Mouse (Mus musculus) heart, postnatal 0 days (tissue): Measurements from ENCODE around the gene Dlg2. TPM values are rescaled to one million over a fixed set of nuclear protein-coding genes. Genes with fewer than 3 reads are reported as not detected.

Experiments used
- ATAC-seq: fragments of 200-750 bp; cut with Nextera tagmentation; 2 replicates; pipeline ENCODE4 v1.8.0; 2017; ENCODE audit warnings: low read depth, moderate number of reproducible peaks, moderate library complexity; ENCODE audit not compliant: insufficient read depth
- DNase-seq: peaks from one replicate; pipeline ENCODE4 v3.0.0-alpha.2; 2016; ENCODE audit warnings: low spot score
- H3K27ac ChIP-seq: fragments of 300-500 bp; sonication (generic); 2 replicates; pipeline ENCODE4 v1.5.1; 2014; ENCODE audit warnings: low read depth, mild to moderate bottlenecking
- H3K27me3 ChIP-seq: fragments of 300-500 bp; sonication (generic); 2 replicates; pipeline ENCODE4 v1.6.1; 2014; ENCODE audit warnings: low read length, mixed read lengths; ENCODE audit not compliant: control insufficient read depth, insufficient read depth
- H3K36me3 ChIP-seq: fragments of 300-500 bp; sonication (generic); replicated peaks from 2 replicates; pipeline ENCODE4 v1.6.1; 2014; ENCODE audit warnings: low read length, mixed read lengths; ENCODE audit not compliant: control insufficient read depth, insufficient read depth
- H3K4me1 ChIP-seq: fragments of 300-500 bp; sonication (generic); 2 replicates; pipeline ENCODE4 v1.6.1; 2014; ENCODE audit warnings: antibody characterized with exemption; ENCODE audit not compliant: control insufficient read depth, insufficient read depth
- H3K4me2 ChIP-seq: fragments of 300-500 bp; sonication (generic); 2 replicates; pipeline ENCODE4 v1.6.1; 2014; ENCODE audit warnings: low read depth, mild to moderate bottlenecking, low read length, moderate library complexity
- H3K4me3 ChIP-seq: fragments of 300-500 bp; sonication (generic); 2 replicates; pipeline ENCODE4 v1.5.1; 2014; ENCODE audit warnings: low read depth, low read length
- H3K9ac ChIP-seq: fragments of 300-500 bp; sonication (generic); replicated peaks from 2 replicates; pipeline ENCODE4 v1.6.1; 2014; ENCODE audit warnings: low read depth, low read length, mixed read lengths
- H3K9me3 ChIP-seq: fragments of 300-500 bp; sonication (generic); replicated peaks from 2 replicates; pipeline ENCODE4 v1.6.1; 2016; ENCODE audit warnings: low read length; ENCODE audit not compliant: control insufficient read depth
- CTCF ChIP-seq: IDR thresholded peaks from 2 replicates; pipeline ENCODE4 v1.5.1; 2016; ENCODE audit warnings: antibody characterized with exemption, control low read depth, low read depth
- EP300 ChIP-seq: IDR thresholded peaks from 2 replicates; pipeline ENCODE4 v1.6.1; 2016; ENCODE audit warnings: antibody characterized with exemption, low read depth
- WGBS: fragments of 180-500 bp; shearing (Covaris S2); extraction: QIAGEN DNeasy Blood & Tissue Kit; methylation state at CpG from one replicate; pipeline ENCODE4 v1.1.7; 2014; 5-methylcytosine and 5-hydroxymethylcytosine counted together
- polyA plus RNA-seq: library from polyadenylated mRNA; unstranded; fragments of >200 nt; fragmentation: Nextera tagmentation; extraction: Ambion mirVana; gene quantifications from 2 replicates; pipeline ENCODE4 v1.2.1, GENCODE M21; 2015
- total RNA-seq: library from RNA; depleted of rRNA; stranded (reverse); fragments of >200 nt; gene quantifications from 2 replicates; pipeline ENCODE4 v1.2.3, GENCODE M21; 2014; ENCODE audit warnings: low replicate concordance

The Dlg2 gene
- total and polyA plus RNA-seq, 2 experiments from 2014 or later = 1.3 to 2.3 TPM

DNA sequence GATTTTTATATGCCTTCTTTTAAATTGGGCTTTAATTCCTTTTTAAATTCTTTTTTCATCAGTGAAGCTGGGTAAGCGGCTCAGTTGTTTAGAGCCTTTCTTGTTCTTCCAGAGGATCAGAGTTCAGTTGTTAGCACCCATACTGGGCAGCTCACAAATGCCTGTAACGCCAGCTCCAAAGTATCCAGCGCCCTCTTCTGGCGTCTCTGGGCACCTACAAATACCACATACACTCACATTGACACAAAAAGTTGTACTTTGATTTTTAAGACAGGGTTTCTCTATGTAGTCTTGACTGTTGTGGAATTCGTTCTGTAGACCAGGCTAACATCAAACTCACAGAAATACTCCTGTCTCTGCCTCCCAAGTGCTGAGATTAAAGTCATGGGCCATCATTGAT, 1932.0 kb downstream of the Dlg2 start:
- no peak for DNase-seq
- H3K4me3 ChIP-seq = no peak overlapping the region
- WGBS = 59% methylated on average over 5 of the region's 5 CpGs
- no peaks in the 10 kb centered on the region for H3K9me3 ChIP-seq
- no peaks in the 10 kb centered on the region for H3K27me3 ChIP-seq
- no peak for ATAC-seq
- no peaks in the 10 kb centered on the region for H3K36me3 ChIP-seq
- TF ChIP-seq CTCF (no peak), EP300 (no peak)
- no peaks in the 10 kb centered on the region for H3K4me1 ChIP-seq
- no peak overlapping the region for H3K9ac ChIP-seq
- H3K4me2 ChIP-seq = no peak overlapping the region
- no peak overlapping the region for H3K27ac ChIP-seq

DNA sequence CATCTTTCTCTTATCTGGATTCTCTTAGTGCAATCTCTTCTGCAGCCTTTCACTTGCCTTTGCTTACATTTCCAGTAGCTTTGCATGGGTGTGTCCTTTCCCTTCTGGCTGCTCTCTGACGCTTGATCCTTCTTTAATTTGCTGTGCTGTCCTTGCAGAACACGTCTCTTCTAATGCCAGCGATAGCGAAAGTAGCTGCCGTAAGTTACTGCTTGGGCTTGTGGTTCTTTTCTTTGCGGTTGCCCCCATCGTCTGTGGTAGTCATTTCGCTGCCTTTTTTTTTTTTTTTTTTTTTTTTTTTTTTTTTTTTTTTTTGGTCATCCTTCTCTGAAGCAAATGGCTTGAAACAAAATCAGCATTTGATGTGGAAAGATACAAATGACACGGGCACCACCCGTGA, 1944.0 kb downstream of the Dlg2 start:
- Histone ChIP-seq H3K36me3 (no peaks in the 10 kb centered on the region), H3K27me3 (no peaks in the 10 kb centered on the region), H3K4me1 (no peaks in the 10 kb centered on the region), H3K4me2 (no peak overlapping the region), H3K4me3 (no peak overlapping the region), H3K9me3 (no peaks in the 10 kb centered on the region), H3K27ac (no peak overlapping the region), H3K9ac (no peak overlapping the region)
- ATAC-seq = no peak
- DNase-seq = no peak
- no peak for TF ChIP-seq EP300
- no peak for TF ChIP-seq CTCF
- WGBS = 73% methylated on average over 10 of the region's 10 CpGs

DNA sequence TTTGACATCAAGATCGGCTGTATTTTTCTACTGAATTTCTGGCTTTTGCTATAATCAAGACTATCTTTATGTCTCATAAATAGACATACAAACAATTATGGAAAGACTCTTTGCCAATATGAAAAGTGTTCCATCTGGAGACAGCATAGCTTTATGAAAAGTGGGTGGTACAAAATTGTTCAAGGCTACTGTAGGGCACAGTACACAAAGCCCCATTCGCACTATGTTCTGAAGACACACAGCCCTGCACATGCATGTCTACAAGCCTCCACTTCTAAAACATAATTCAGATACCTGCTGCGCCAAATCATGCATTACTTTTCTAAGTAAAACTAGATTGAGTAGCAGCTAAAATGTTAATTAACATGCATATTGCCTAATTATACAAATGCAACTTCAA, 1946.5 kb downstream of the Dlg2 start:
- ATAC-seq (no peak), DNase-seq (no peak)
- no peaks in the 10 kb centered on the region for H3K27me3 ChIP-seq
- H3K9me3 ChIP-seq = no peaks in the 10 kb centered on the region
- no peaks in the 10 kb centered on the region for H3K36me3 ChIP-seq
- no peaks in the 10 kb centered on the region for H3K4me1 ChIP-seq
- WGBS = 85% methylated on average over 3 of the region's 3 CpGs
- H3K4me3 ChIP-seq = no peak overlapping the region
- no peak overlapping the region for H3K4me2 ChIP-seq
- no peak overlapping the region for H3K9ac ChIP-seq
- TF ChIP-seq CTCF (no peak), EP300 (no peak)
- no peak overlapping the region for H3K27ac ChIP-seq

DNA sequence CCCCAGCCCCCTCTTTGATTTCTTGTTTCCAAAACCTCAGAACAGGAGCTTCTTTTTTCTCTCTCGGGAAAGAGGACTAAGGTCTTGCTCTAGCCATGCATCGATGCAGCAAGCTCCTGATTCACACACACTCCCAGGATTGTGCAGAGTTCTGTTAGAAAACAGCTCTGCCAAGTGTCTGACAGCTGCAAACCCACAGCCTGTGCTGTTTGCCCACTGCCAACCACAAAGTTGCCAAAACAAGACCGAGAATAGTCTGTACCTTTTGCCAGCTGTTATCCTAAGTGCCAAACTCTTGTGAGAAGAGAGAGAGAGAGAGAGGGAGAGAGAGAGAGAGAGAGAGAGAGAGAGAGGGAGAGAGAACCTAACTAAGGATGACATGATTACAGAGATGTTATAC, 1948.2 kb downstream of the Dlg2 start:
- ATAC-seq (no peak), DNase-seq (no peak)
- Histone ChIP-seq H3K9ac (no peak overlapping the region), H3K36me3 (no peaks in the 10 kb centered on the region), H3K9me3 (no peaks in the 10 kb centered on the region), H3K27me3 (no peaks in the 10 kb centered on the region), H3K4me1 (no peaks in the 10 kb centered on the region), H3K27ac (no peak overlapping the region), H3K4me2 (no peak overlapping the region), H3K4me3 (no peak overlapping the region)
- no peak for TF ChIP-seq CTCF
- TF ChIP-seq EP300 = no peak
- 63% methylated on average over 3 of the region's 3 CpGs for WGBS

DNA sequence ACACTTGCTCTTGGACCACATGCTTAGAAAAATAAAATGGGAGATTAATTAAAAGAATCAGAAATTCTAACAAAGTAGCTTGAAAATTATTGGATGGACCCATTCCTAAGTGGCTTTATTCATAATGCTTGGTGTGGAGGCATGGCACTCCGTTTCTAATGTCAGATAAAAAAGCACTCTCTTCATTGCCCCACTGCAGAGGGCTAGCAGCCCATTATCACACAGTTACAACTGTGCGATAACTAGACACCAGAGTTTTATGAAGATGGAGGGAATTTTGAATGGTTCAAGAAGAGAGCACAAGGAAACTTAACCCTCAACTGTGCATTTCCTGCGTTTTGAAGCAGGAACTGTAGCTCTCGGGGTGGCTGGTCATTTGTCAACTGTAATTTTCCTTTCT, 1950.8 kb downstream of the Dlg2 start:
- Histone ChIP-seq H3K9me3 (no peaks in the 10 kb centered on the region), H3K27me3 (no peaks in the 10 kb centered on the region), H3K4me2 (no peak overlapping the region), H3K4me1 (no peaks in the 10 kb centered on the region), H3K36me3 (no peaks in the 10 kb centered on the region), H3K4me3 (no peak overlapping the region), H3K9ac (no peak overlapping the region), H3K27ac (no peak overlapping the region)
- WGBS = 62% methylated on average over 4 of the region's 4 CpGs
- no peak for TF ChIP-seq EP300
- TF ChIP-seq CTCF = no peak
- ATAC-seq = no peak
- no peak for DNase-seq

DNA sequence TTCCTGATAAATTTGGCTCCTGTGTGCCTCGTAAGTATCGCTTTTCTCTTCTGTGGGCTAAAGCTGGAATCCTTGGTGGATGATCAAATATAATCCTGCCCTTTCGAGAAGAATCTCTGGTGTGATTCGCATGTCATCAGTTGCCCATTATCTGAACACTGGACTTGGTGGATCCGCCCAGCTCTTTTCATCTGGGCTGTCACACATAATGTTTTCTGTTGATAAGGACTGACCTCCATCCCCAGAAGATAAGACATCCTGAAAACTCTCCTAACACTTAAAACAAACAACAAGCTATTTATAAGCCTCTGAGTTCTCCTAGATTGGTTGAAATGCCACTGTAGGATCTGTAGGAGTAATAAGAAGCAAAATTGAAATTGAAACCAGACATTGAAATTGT, 1952.2 kb downstream of the Dlg2 start:
- no peaks in the 10 kb centered on the region for H3K4me1 ChIP-seq
- no peak overlapping the region for H3K4me3 ChIP-seq
- TF ChIP-seq CTCF = no peak
- TF ChIP-seq EP300 = no peak
- DNase-seq (no peak), ATAC-seq (no peak)
- H3K27me3 ChIP-seq = no peaks in the 10 kb centered on the region
- H3K9ac ChIP-seq = no peak overlapping the region
- 15% methylated on average over 5 of the region's 5 CpGs for WGBS
- H3K9me3 ChIP-seq = no peaks in the 10 kb centered on the region
- no peak overlapping the region for H3K27ac ChIP-seq
- no peak overlapping the region for H3K4me2 ChIP-seq
- no peaks in the 10 kb centered on the region for H3K36me3 ChIP-seq
